Mouse (Mus musculus) retina, adult 2 months (tissue): Measurements from ENCODE around the gene Actrt3.
A peak's percentile ranks its signal among the peaks of the same experiment; 100 is the strongest.

Experiments used
- DNase-seq: peaks from one replicate; pipeline ENCODE4 v3.0.0-alpha.2; 2012; ENCODE audit warnings: low read depth, low spot score

Actrt3 gene

GRCm38 (mm10) chr3:30599711-30600545, at the start of gene Actrt3:
TSS of gene Actrt3 (minus strand) at chr3:30599939.
- DNase-seq: peak; percentile 20

- DNase-seq: no peak
Observed at GRCm38 (mm10) chr3:30648466-30648865, 48.7 kb upstream of the Actrt3 start.

- DNase-seq: no peak
Observed at GRCm38 (mm10) chr3:30647440-30648090, 47.8 kb upstream of the Actrt3 start, which contains the start of gene Lrrc34. TSS of gene Lrrc34 (minus strand) at chr3:30647869.

- no peak for DNase-seq
Observed at GRCm38 (mm10) chr3:30646761-30647160, 47.0 kb upstream of the Actrt3 start.

GRCm38 (mm10) chr3:30644207-30644606, 44.5 kb upstream of the Actrt3 start, which contains the start of gene Lrriq4:
TSS of gene Lrriq4 (plus strand) at chr3:30644507.
- no peak for DNase-seq

- DNase-seq: no peak
Observed at GRCm38 (mm10) chr3:30635629-30636028, 35.9 kb upstream of the Actrt3 start.

GRCm38 (mm10) chr3:30633681-30634080, 33.9 kb upstream of the Actrt3 start:
- no peak for DNase-seq

GRCm38 (mm10) chr3:30620132-30620531, 20.4 kb upstream of the Actrt3 start:
- no peak for DNase-seq

GRCm38 (mm10) chr3:30610930-30611329, 11.2 kb upstream of the Actrt3 start:
- no peak for DNase-seq

GRCm38 (mm10) chr3:30608999-30609398, 9.3 kb upstream of the Actrt3 start:
- no peak for DNase-seq

- no peak for DNase-seq
Observed at GRCm38 (mm10) chr3:30603256-30603655, 3.5 kb upstream of the Actrt3 start.

GRCm38 (mm10) chr3:30602740-30603098, 3.0 kb upstream of the Actrt3 start:
- no peak for DNase-seq

GRCm38 (mm10) chr3:30602065-30602739, 2.5 kb upstream of the Actrt3 start, which contains the start of gene Mynn:
TSS of gene Mynn (plus strand) at chr3:30602065.
- peak; percentile 96 for DNase-seq

GRCm38 (mm10) chr3:30601610-30602064, 1.9 kb upstream of the Actrt3 start:
- DNase-seq: no peak

- peak; percentile 77 for DNase-seq
Observed at GRCm38 (mm10) chr3:30601175-30601574, 1.4 kb upstream of the Actrt3 start.

- peak; percentile 18 for DNase-seq
Observed at GRCm38 (mm10) chr3:30600717-30601116, 978 bp upstream of the Actrt3 start.

- DNase-seq: no peak
Observed at GRCm38 (mm10) chr3:30597271-30597670, 2.5 kb downstream of the Actrt3 start.

GRCm38 (mm10) chr3:30595111-30595832, 4.5 kb downstream of the Actrt3 start:
- peak; percentile 42 for DNase-seq

- DNase-seq: no peak
Observed at GRCm38 (mm10) chr3:30593719-30594485, 5.8 kb downstream of the Actrt3 start.

GRCm38 (mm10) chr3:30592418-30592853, 7.3 kb downstream of the Actrt3 start:
- DNase-seq: peak; percentile 75

GRCm38 (mm10) chr3:30588865-30589264, 10.9 kb downstream of the Actrt3 start:
- DNase-seq: no peak
